Mouse (Mus musculus) layer of hippocampus, adult 18-20 months (tissue): ENCODE data around the gene Hemk1. TPM values are rescaled to one million over a fixed set of nuclear protein-coding genes. Genes with fewer than 3 reads are reported as not detected.

Experiments used
- DNase-seq, 2 experiments: peaks; one replicate each; pipeline ENCODE4 v3.0.0; 2022; ENCODE audit warnings: low spot score in 2 of 2
- long read RNA-seq: library from polyadenylated mRNA; stranded (forward); transcript quantifications from one replicate; pipeline ENCODE4 v2.0.0, GENCODE M21; 2021
- total RNA-seq, 2 experiments: library from RNA; stranded (reverse); gene quantifications; 2 replicates each; pipeline ENCODE4 v1.2.3; 2021

The Hemk1 gene
- 10 to 100 TPM; 14.5 to 14.9 TPM for total RNA-seq
- long read RNA-seq, partial matches to known transcripts = 0 of 11 reads
- long read RNA-seq, other reads (novel, unspliced or antisense) = 6 of 11 reads

- peak; percentile 68 to 85 for DNase-seq
Observed at GRCm38 (mm10) chr9:107338172-107338883, at the start of gene Hemk1. Gene Hemk1, minus strand, starts transcription at chr9:107338350.

DNA sequence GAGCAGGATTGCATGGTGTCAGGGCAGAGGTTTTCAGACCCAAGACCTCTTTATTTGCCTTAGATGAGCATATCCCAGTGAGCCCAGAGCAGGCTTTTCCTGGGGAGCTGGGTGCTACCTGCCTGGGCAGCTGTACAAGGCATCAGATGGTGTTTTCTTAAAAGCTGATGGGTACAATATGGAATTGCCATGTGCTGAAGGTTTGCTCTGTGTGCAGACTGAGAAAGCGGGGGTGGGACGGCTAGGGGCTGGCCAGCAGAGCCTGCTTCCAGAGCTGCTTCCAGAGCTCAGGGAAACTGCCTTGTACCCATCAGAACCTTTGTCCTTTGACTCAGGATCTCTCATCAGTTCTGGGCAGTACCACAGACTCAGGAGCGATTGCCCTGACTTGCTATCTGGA is 49.6 kb upstream of the Hemk1 start:
- peak; percentile 8 to 61 for DNase-seq

DNA sequence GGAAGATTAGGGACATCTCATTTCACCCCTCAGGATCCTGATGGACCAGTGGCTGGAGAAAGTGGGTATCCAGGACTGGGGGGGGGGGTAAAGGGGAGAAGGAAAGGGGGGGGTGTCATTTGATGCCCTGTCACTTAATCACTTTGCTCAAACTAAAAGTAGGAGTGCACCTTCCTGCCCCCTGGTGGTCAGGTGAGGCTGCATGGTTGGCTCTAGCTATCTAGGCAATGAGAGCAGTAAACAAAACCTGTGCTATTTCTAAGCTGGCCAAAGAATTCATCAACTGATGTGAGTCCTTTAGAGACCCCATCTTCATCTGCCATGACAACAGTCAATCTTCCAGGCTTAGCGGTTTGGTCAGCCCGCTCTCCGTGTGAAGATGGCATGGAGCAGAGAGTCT is 48.6 kb upstream of the Hemk1 start:
- DNase-seq = no peak

- DNase-seq = peak in 1 of 2 experiments; percentile 13
Observed at GRCm38 (mm10) chr9:107384396-107384795, 46.2 kb upstream of the Hemk1 start.

DNA sequence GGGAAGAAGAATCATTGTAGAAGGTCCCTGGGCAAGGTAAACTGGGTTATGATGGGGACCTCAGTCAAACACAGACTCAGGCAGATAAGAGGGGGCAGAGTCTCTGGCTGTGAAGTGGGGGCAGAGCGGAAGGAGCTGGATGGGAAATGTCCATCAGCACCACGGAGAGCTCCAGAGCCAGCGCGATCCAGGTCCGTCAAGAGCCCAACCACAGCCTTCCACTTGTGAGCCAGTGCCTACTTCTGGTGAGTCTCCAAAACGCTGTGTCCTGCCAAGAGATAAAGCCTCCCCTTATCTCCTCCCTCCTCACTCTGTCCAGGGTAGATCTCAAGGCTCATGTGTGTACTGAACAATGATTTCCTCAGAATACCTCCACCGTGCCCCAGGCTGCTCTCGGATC is 43.6 kb upstream of the Hemk1 start:
- no peak for DNase-seq

GRCm38 (mm10) chr9:107377961-107378512 is 39.9 kb upstream of the Hemk1 start:
- no peak for DNase-seq

- no peak for DNase-seq
Observed at GRCm38 (mm10) chr9:107375451-107375850, 37.3 kb upstream of the Hemk1 start.

DNA sequence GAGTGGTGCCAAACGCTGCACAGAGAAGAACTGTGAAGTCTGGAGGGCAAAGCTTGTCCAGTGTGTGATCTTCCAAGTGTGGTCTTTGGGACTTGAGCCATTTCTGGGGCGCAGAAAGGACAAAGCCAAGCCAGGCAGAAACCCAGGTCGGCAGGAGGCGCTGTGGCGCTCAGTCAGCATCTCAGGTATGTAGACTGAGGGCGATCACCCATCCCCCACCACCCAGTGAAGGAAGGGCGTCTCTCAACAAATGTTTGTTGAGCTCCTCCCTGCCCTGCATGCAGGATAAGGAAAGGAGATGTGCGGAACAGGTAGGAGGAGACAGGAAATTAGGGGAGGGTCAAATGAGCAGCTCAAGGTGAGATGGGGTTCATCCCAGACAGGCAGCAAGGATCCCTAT is 36.5 kb upstream of the Hemk1 start:
- DNase-seq = no peak

DNA sequence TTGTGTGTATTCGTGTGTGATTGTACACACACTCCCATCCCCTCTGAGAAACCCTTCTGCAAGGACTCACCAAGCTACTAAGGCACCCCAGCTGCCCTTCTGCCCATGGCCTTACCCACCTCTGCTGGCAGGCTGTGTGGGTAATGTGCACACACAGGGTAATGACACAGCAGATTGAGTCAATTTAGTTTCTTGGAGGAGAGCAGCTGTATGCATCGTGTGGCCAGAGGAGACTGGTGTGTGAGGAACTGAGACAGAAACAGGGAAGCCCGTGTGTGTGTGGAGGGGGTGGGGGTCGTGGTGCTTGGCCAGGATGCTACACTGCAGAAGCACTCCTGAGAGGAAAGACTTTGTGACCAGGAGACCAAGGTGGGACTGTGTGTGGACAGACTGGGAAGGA is 34.3 kb upstream of the Hemk1 start:
- DNase-seq = no peak

- DNase-seq = no peak
Observed at GRCm38 (mm10) chr9:107370106-107370463, 31.9 kb upstream of the Hemk1 start.

DNA sequence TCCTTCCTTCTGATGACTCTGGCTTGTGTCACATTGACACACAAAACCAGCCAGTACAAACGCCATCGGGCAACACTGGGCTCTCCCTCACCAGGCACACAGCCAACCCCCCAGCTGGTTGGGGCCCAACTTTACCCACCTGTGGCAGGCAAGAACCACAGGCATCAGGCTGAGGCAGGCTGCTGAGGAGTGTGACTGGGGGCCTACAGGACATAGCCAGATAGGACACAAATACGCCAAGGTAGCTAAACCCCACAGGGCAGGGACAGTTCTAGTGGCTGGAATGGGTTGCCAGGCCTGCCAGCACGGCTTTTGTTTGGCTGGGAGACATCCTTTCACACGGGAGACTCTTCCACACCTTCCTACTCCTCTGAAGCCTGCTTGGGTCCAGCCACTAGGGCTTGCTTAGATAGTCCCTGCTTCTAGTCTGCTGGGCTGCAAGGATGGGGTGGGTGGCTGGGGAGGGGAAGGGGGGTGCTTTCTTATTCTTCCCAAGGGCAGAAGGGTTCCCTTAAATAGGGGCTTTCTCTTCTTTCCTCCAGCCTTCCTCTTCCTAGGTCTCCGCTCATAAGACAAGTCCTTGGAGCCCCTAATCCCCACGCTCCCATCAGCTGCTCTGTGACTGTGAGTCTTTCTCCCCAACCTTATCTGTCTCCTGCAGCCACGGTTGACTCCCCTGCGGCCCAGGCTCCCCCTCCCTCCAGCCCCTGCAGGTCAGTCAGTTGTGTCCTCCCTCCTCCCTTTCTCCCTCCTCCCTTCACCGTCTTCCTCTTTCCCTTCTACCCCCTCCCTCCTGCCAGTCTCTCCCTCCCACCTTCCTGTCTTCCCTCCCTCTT is 31.3 kb upstream of the Hemk1 start:
- DNase-seq = no peak

DNA sequence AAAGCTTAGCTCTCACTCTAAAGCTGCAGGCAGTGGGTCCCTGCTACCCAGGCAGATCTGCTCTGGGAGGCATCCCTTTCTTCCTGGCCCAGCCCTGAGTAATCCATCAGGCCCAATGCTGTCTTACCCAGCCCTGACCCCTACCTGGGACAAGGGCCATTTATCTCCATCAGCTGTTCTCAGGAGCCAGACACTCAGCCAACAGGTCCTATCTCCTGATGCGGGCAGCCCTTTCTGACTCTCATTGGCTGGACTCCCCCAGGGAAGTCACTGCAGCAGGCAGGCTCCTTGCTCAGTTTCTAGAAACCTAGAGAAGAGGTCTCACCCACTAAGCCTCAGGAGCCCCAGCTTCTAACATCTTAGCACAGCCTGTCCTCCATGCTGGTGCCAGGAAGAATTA is 30.2 kb upstream of the Hemk1 start:
- no peak for DNase-seq

DNA sequence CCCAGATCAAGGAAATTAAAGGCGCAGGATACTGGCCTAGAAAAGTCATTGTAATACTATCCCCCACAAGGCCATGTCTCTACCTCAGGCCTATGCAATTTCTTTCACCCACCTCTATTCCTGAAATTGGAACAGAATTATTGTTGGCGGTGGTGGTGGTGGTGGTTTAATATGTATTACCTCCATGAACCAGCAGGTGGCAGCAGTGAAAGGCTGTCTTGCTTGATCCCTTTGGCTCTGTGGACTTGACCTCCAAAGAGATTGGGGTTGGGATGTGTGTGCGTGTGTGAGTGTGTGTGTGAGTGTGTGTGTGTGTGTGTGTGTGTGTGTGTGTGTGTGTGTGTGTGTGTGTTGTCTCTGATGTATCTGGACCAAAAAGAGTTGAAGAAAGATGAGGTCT is 28.5 kb upstream of the Hemk1 start:
- peak; percentile 22 to 74 for DNase-seq

DNA sequence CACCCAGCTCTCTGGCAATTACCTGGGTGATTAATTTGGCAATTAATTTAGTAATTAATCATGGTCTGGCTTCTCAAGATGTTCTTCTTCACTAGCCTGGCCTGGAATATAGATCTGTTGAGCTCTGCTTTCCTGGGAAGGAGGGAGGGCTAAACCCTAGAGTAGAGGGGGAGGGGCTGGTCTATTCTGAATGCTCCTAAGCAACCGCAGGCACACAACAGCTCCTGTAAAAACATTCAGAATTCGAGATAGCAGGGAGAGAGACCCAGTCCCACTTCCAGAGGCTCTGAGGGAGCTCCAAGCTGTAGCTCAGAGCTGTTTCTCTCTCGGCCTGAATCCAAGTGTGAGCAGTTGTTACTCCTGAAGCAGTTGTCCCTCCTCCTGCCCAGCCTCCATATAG is 22.8 kb upstream of the Hemk1 start:
- DNase-seq = no peak

DNA sequence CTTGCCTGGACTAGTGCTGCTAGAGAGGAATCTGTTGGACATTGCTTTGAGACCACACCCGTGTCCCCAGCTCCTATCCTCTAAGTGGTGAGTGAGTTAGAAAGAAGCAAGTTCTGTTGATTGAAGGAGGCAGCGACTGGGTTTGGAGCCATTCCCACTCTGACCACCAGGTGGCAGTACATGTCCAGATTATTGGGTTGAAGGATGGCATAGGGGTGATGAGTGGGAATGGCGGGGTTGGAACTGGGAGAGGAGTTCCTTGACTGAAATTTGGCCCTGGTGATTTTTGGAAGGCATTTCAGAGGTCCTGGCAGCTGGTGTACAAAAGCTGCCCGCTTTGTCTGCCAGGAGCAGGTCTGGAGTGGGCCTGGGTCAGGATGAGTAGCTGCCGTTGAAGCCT is 19.5 kb upstream of the Hemk1 start:
- DNase-seq = peak; percentile 53 to 83

- peak; percentile 41 to 73 for DNase-seq
Observed at GRCm38 (mm10) chr9:107355870-107356765, 18.0 kb upstream of the Hemk1 start.

GRCm38 (mm10) chr9:107354826-107355225 is 16.7 kb upstream of the Hemk1 start:
- DNase-seq = no peak

GRCm38 (mm10) chr9:107349321-107349720 is 11.2 kb upstream of the Hemk1 start:
- DNase-seq = no peak

DNA sequence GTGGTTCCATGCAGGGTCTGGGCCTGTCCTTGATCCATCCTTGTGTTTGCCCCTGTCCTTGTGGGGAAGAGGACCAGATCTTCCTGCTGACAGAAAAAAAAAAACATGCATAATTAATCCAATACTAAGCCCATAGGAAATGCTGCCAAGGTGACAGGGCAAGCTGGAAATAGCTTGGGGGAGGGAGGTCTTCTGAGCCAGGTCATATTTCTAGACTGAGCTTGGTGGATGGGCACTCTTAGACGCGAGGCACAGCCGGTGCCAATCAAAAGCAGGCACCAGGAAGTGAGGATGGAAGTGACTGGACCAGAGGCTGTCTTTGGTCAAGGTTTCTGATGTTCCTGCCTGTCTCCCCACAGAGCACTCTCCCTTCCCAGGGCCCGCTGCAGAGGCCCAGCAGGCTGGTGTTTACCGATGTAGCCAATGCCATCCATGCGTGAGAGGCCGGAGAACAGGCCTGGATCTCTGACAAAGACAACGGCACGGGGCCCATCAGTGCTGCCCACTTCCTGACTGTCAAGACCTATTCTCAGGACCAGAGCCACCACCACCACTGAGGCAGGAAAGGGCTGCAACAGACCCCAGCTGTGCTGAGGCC is 9.5 kb upstream of the Hemk1 start:
- no peak for DNase-seq

DNA sequence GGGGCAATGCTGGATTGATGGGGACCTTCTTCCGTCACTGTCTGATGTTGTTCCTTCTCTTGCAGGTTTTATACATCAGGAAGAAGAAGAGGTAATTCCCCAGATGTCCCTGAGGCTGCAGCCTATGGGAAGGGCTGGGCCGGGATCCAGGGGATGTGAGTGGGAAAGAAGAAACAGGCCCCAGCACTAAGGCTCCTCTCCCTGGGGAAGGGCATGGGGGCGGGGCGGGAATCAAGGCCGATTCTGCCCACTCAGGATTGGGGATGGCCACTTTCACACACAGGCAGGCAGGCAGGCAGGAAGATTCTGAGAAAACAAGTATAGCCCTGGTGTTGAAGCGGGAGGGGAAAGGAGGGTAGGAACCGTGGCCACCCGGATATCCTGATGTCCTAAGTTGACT is 7.9 kb upstream of the Hemk1 start:
- no peak for DNase-seq

DNA sequence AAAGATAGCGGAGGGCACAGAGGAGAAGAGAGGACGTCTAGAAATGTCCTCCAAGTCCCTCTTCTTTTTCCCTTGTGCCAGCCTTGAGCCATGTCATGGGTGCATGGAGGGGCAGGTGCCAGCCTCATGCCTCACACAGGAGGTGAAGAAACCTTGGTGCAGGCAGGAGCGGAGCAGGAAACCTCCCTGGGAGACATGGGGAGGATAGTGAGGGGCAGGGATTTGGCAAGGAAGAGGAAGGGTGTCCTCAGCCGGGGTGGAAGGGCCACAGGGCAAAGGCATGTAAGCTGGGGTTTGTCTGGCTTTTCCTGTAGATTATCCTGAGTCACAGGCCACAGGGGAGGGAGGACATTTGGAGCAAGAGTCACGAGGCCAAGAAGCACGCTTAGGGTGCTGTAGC is 5.9 kb upstream of the Hemk1 start:
- DNase-seq = no peak
